Mouse (Mus musculus): ENCODE results near the gene Snx15.
A peak's percentile ranks its signal among the peaks of the same experiment; 100 is the strongest.

DNA sequence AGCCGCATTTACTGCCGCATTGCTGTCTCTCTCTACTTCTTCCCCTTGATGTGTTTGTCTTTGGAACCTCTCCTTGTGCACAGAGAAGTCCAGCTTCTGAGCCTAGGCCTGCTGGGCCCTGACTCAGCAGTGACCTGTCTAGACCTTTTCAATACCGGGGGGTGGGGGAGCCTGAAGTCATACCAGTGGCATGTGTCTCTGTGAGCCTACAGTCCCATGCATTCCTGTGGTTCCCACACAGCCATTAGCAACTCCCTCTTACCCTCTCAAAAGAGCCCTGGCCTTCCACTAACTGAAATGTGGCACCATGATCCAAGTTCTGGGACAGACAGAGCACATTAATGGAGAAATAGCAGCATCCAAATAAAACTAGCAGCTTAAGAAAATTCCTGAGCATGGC is 8.3 kb upstream of the Snx15 start:
- TF ChIP-seq POLR2AphosphoS2 (IDR thresholded peaks at IDR 0.05; ENCODE audit: insufficient read length, low read depth): no peak
- TF ChIP-seq POLR2A (IDR thresholded peaks at IDR 0.05; ENCODE audit: insufficient read length, low read depth): no peak
- TF ChIP-seq MYOD1 (IDR thresholded peaks at IDR 0.05; ENCODE audit: control insufficient read depth in 1 of 3, insufficient read length in 2 of 3, low read depth in 2 of 3): peak in 1 of 3 experiments; percentile 6
- TF ChIP-seq E2F4 (IDR thresholded peaks at IDR 0.05; ENCODE audit: insufficient read depth): no peak
- TF ChIP-seq CEBPB (IDR thresholded peaks at IDR 0.05; ENCODE audit: insufficient read depth, poor library complexity, severe bottlenecking): no peak
- no peak for TF ChIP-seq USF1 (IDR thresholded peaks at IDR 0.05; ENCODE audit: low read depth)
- no peak for TF ChIP-seq REST (IDR thresholded peaks at IDR 0.05; ENCODE audit: insufficient read depth, insufficient read length)
- TF ChIP-seq TCF12 (IDR thresholded peaks at IDR 0.05; ENCODE audit: insufficient read depth, poor library complexity, severe bottlenecking): no peak
- TF ChIP-seq MYOG (IDR thresholded peaks at IDR 0.05; ENCODE audit: control insufficient read depth in 1 of 3, insufficient read depth in 1 of 3, insufficient read length in 2 of 3, low read depth in 2 of 3): no peak
- no peak for TF ChIP-seq TCF3 (IDR thresholded peaks at IDR 0.05; ENCODE audit: insufficient read length, low read depth)
- TF ChIP-seq MAX (IDR thresholded peaks at IDR 0.05; ENCODE audit: low read depth): no peak
- no peak for TF ChIP-seq SRF (IDR thresholded peaks at IDR 0.05; ENCODE audit: control insufficient read depth, insufficient read length, low read depth)
